ENCODE assay signal across 8 mouse cellular contexts in the genomic region with DNA sequence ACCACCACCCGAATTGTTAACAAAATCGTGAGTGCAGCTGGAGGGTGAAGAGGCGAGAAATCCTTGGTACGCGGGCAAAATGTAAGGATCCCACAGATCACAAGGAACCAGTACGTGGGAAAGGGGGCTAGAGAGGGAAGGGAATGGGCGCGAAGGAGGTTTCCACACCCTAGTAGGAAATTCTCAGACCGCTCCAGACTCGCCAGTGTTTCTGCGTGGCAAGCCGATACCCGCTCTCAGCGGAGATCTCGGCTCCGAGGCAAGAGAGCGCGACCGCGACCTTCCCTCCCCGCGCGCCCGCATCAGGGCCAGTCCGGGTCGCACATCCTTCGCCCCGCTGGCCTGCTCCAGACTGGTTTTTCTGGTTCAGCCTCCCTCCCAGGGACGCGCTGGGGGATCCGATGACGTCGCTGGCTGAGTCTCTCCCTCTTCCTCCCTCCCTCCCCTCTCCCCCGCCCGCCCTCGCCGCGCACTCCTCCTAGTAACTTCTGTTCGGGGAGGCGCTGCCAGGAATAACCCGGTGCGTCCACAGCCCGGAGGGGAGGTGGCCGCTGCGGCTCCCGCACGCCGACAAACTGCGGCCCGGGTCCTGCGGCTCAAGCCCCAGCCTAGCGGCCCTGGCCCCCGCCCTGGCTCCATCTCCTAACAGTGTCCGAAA. TPM values are rescaled to one million over a fixed set of nuclear protein-coding genes. Genes with fewer than 3 reads are reported as not detected.
DNase-seq lines count a peak whose midpoint lies in the region; ATAC-seq lines count a peak whose summit lies in the region.

No protein-coding gene starts in this region.

- peak; percentile 85 for DNase-seq in adipocyte (ENCODE audit: low spot score)
- DNase-seq in embryo, embryonic 10.5 days (ENCODE audit: low spot score), result peak; percentile 90
- DNase-seq in gastrocnemius, postnatal 4 days (ENCODE audit: low spot score in 2 of 2), result peak; percentile 86 to 91
- DNase-seq in left cerebral cortex, postnatal 25 days (ENCODE audit: low spot score in 2 of 2), result peak; percentile 86 to 93
- DNase-seq in right cerebral cortex, postnatal 10 days (ENCODE audit: low spot score in 2 of 2), result peak; percentile 94
- DNase-seq in urinary bladder, postnatal 10 days (ENCODE audit: low spot score), result peak; percentile 58

- H3K27me3 ChIP-seq in intestine, embryonic 16.5 days (replicated peaks; ENCODE audit: control insufficient read depth, insufficient read depth, low read length), result no peaks in the 10 kb centered on the region

- no peaks in the 10 kb centered on the region for H3K9me3 ChIP-seq in intestine, embryonic 16.5 days (ENCODE audit: control insufficient read depth, low read length)

- H3K9ac ChIP-seq in intestine, embryonic 16.5 days (ENCODE audit: low read depth, low read length), result peak overlapping the region; percentile 83

- H3K4me3 ChIP-seq in intestine, embryonic 16.5 days (ENCODE audit: low read length), result peak overlapping the region; percentile 84

- 0% methylated on average over 54 of the region's 54 CpGs for WGBS in intestine, embryonic 16.5 days

- H3K4me2 ChIP-seq in intestine, embryonic 16.5 days (ENCODE audit: low read depth, low read length), result peak overlapping the region; percentile 83

- intact Hi-C loops in left cerebral cortex, postnatal 25 days (cut with DNase I), result loop anchor here (2.0 to 5.0 kb wide), 6 partner anchors 97 to 378 kb away; a partner anchor contains a TSS

- H3K27ac ChIP-seq in intestine, embryonic 16.5 days (ENCODE audit: low read length), result peak overlapping the region; percentile 97

- H3K36me3 ChIP-seq in intestine, embryonic 16.5 days (ENCODE audit: control insufficient read depth, insufficient read depth, low read length), result no peaks in the 10 kb centered on the region

- peaks cover 8% of the 10 kb centered on the region for H3K4me1 ChIP-seq in intestine, embryonic 16.5 days (ENCODE audit: control insufficient read depth, insufficient read depth, low read length)

- ATAC-seq in intestine, embryonic 16.5 days, result peak; percentile 86
- ATAC-seq in megakaryocyte-erythroid progenitor cell, adult 5-6 weeks (replicated peaks; ENCODE audit: low FRiP score, low TSS enrichment, poor library complexity, severe bottlenecking), result 0 out of 2 replicates have a peak, but pooled peaks have one; percentile 9

RNA-seq across cellular contexts. Expression of a gene that starts 0.4 kb away (rescaled TPM):
- 10 to 100 TPM; 58.4 to 64.3 TPM for total RNA-seq in gastrocnemius, postnatal 4 days (2021)
- 3.4 and 3.6 TPM in 2 replicates for polyA plus RNA-seq in intestine, embryonic 16.5 days (2015; fragmentation: Nextera tagmentation; extraction: Ambion mirVana)
- 100 to 1,000 TPM; 250 to 277 TPM for total RNA-seq in left cerebral cortex, postnatal 25 days (2021)
- 2.8 and 3.7 TPM in 2 replicates for total RNA-seq in megakaryocyte-erythroid progenitor cell, adult 5-6 weeks (2014; fragmentation: Nextera tagmentation)
- 0.46 and 0.94 TPM in 2 replicates for total RNA-seq in megakaryocyte-erythroid progenitor cell, adult 5-6 weeks (2017)

Comparison
In these comparisons a context has a peak if more than half of its experiments do, and no peak if none do; other contexts are left out.
1. Peak in every context shown above with its lines: DNase-seq, ATAC-seq, H3K4me3 ChIP-seq and H3K27ac ChIP-seq.
2. RNA of a gene that starts 0.4 kb away (total RNA-seq): 250 to 277 TPM in left cerebral cortex, postnatal 25 days and 58.4 to 64.3 TPM in gastrocnemius, postnatal 4 days; 0.46 to 3.7 TPM in megakaryocyte-erythroid progenitor cell, adult 5-6 weeks; every median in the first group is over 10 times any median in the second.